Mouse (Mus musculus): ENCODE results near the gene Tax1bp3.

GRCm38 (mm10) chr11:73168071-73168470, 8.8 kb upstream of the Tax1bp3 start:
- TF ChIP-seq POLR2A (IDR thresholded peaks at IDR 0.05; ENCODE audit: insufficient read depth, low read depth, low read length) (no peak), CTCF (IDR thresholded peaks at IDR 0.05; ENCODE audit: insufficient read depth, low read depth, low read length) (no peak)
